Comparison of ENCODE assay signal across 24 mouse cellular contexts in the genomic region with DNA sequence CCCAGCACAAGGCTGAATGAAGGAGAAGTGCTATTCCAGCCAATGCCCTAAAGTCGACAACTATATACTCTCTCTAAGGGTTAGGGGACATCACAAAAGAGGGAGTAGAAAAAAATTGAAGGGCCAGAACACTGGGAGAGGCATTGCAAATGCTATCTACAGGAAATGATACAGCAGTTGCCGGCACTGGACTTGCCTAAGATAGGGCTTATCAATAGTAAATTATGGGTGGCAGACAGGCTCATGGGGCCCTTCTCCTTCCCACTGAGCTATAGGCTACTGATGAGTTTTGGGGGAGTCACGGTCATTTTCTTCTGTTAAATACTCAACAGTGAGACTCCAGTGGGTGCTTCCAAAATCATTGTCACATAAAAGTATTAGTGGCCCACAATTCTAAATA.
DNase-seq lines count a peak whose midpoint lies in the region; ATAC-seq and TF ChIP-seq lines count a peak whose summit lies in the region.
"Had no signal": no experiment of that assay in that cellular context is flagged by ENCODE, and none has a peak within 500 bp of the region (broad histone marks: within the 10 kb centered on the region; RNA-seq: fewer than 3 reads in every experiment).

No protein-coding gene starts in this region.

- no peak for TF ChIP-seq CTCF in G1E (IDR thresholded peaks at IDR 0.05; ENCODE audit: low read depth, low read length)
- no peak for TF ChIP-seq CTCF in liver, embryonic 14.5 days (IDR thresholded peaks at IDR 0.05; ENCODE audit: low read depth)

- H3K9me3 ChIP-seq in liver, embryonic 12.5 days (replicated peaks), result no peaks in the 10 kb centered on the region
- no peaks in the 10 kb centered on the region for H3K9me3 ChIP-seq in G1E (replicated peaks)
- H3K9me3 ChIP-seq in liver, embryonic 14.5 days (ENCODE audit: control insufficient read depth, low read length), result no peaks in the 10 kb centered on the region
- no peaks in the 10 kb centered on the region for H3K9me3 ChIP-seq in liver, embryonic 16.5 days (replicated peaks; ENCODE audit: control insufficient read depth, low read length)
- H3K9me3 ChIP-seq: embryonic facial prominence, embryonic 13.5 days; embryonic facial prominence, embryonic 15.5 days; forebrain, embryonic 10.5 days; forebrain, embryonic 13.5 days; forebrain, embryonic 15.5 days had no signal

- H3K4me1 ChIP-seq in liver, embryonic 12.5 days, result 0 out of 2 replicates have a peak, but pooled peaks cover 3% of the 10 kb centered on the region
- H3K4me1 ChIP-seq in G1E (ENCODE audit: insufficient read depth, low read depth, low read length), result no peaks in the 10 kb centered on the region
- no peaks in the 10 kb centered on the region for H3K4me1 ChIP-seq in liver, embryonic 14.5 days (replicated peaks; ENCODE audit: control insufficient read depth in 2 of 2, insufficient read depth in 2 of 2, low read length in 1 of 2)
- H3K4me1 ChIP-seq in liver, embryonic 16.5 days (ENCODE audit: control insufficient read depth, low read depth, low read length), result no peaks in the 10 kb centered on the region
- H3K4me1 ChIP-seq: embryonic facial prominence, embryonic 13.5 days; embryonic facial prominence, embryonic 15.5 days; forebrain, embryonic 10.5 days; forebrain, embryonic 13.5 days; forebrain, embryonic 15.5 days had no signal

- no peaks in the 10 kb centered on the region for H3K36me3 ChIP-seq in liver, embryonic 12.5 days
- no peaks in the 10 kb centered on the region for H3K36me3 ChIP-seq in G1E (replicated peaks)
- H3K36me3 ChIP-seq in liver, embryonic 14.5 days (replicated peaks; ENCODE audit: control insufficient read depth, insufficient read depth, low read depth), result no peaks in the 10 kb centered on the region
- H3K36me3 ChIP-seq in liver, embryonic 16.5 days (ENCODE audit: control insufficient read depth, insufficient read depth), result no peaks in the 10 kb centered on the region
- H3K36me3 ChIP-seq: embryonic facial prominence, embryonic 13.5 days; embryonic facial prominence, embryonic 15.5 days; forebrain, embryonic 10.5 days; forebrain, embryonic 15.5 days had no signal

- no peak for DNase-seq in liver
- DNase-seq in G1E (ENCODE audit: low spot score), result no peak
- no peak for DNase-seq in liver, embryonic 14.5 days (ENCODE audit: low read depth in 3 of 3, low spot score in 3 of 3)
- DNase-seq in adrenal gland, adult (ENCODE audit: inconsistent age in 2 of 2, low spot score in 1 of 2), result no peak
- no peak for DNase-seq in thymus, postnatal 4 days
- DNase-seq in layer of hippocampus, adult 11-12 months (ENCODE audit: low spot score), result no peak
- DNase-seq: adrenal gland, adult 8-10 months; adrenal gland, postnatal 14 days; adrenal gland, postnatal 36 days; cerebellum, adult 11-12 months; cerebellum, adult 2 months; cerebellum, adult 9-10 months; cerebellum, postnatal 14 days; cerebellum, postnatal 36 days; embryo, embryonic 11 days; forebrain, postnatal 0 days had no signal

- H3K9ac ChIP-seq in liver, embryonic 12.5 days, result no peak overlapping the region
- no peak overlapping the region for H3K9ac ChIP-seq in liver, embryonic 14.5 days (replicated peaks)
- no peak overlapping the region for H3K9ac ChIP-seq in liver, embryonic 16.5 days (ENCODE audit: low read depth, low read length)
- H3K9ac ChIP-seq: embryonic facial prominence, embryonic 13.5 days; embryonic facial prominence, embryonic 15.5 days; forebrain, embryonic 13.5 days; forebrain, embryonic 15.5 days; forebrain, postnatal 0 days had no signal

- 34% methylated on average over 3 of the region's 3 CpGs for WGBS in liver, embryonic 12.5 days (ENCODE audit: insufficient replicate concordance)
- 27% methylated on average over 3 of the region's 3 CpGs for WGBS in liver, embryonic 14.5 days (ENCODE audit: insufficient replicate concordance)
- 36% methylated on average over 3 of the region's 3 CpGs for WGBS in liver, embryonic 16.5 days (ENCODE audit: insufficient replicate concordance)

- H3K4me3 ChIP-seq in liver, embryonic 12.5 days, result no peak overlapping the region
- H3K4me3 ChIP-seq in G1E (ENCODE audit: low read depth, low read length), result no peak overlapping the region
- H3K4me3 ChIP-seq in liver, embryonic 14.5 days (ENCODE audit: insufficient read depth in 1 of 2, low read depth in 2 of 2, low read length in 2 of 2), result no peak overlapping the region
- H3K4me3 ChIP-seq in liver, embryonic 16.5 days (ENCODE audit: low read depth, low read length), result no peak overlapping the region
- H3K4me3 ChIP-seq: embryonic facial prominence, embryonic 13.5 days; embryonic facial prominence, embryonic 15.5 days; erythroblast, embryonic 14.5 days; forebrain, embryonic 10.5 days; forebrain, embryonic 13.5 days; forebrain, embryonic 15.5 days had no signal

- no peaks in the 10 kb centered on the region for H3K27me3 ChIP-seq in liver, embryonic 12.5 days (replicated peaks)
- H3K27me3 ChIP-seq in G1E (ENCODE audit: insufficient read depth, low read length), result no peaks in the 10 kb centered on the region
- H3K27me3 ChIP-seq in liver, embryonic 14.5 days (ENCODE audit: control insufficient read depth, insufficient read depth, low read length), result no peaks in the 10 kb centered on the region
- H3K27me3 ChIP-seq in liver, embryonic 16.5 days (ENCODE audit: control insufficient read depth, insufficient read depth, low read depth, low read length), result no peaks in the 10 kb centered on the region
- H3K27me3 ChIP-seq: embryonic facial prominence, embryonic 13.5 days; embryonic facial prominence, embryonic 15.5 days; forebrain, embryonic 13.5 days; forebrain, embryonic 15.5 days had no signal

- no peak overlapping the region for H3K27ac ChIP-seq in liver, embryonic 12.5 days
- no peak overlapping the region for H3K27ac ChIP-seq in liver, embryonic 14.5 days
- H3K27ac ChIP-seq in liver, embryonic 16.5 days (ENCODE audit: low read length), result no peak overlapping the region
- H3K27ac ChIP-seq: embryonic facial prominence, embryonic 13.5 days; embryonic facial prominence, embryonic 15.5 days; forebrain, embryonic 10.5 days; forebrain, embryonic 13.5 days; forebrain, embryonic 15.5 days had no signal

- H3K4me2 ChIP-seq in liver, embryonic 12.5 days, result no peak overlapping the region
- no peak overlapping the region for H3K4me2 ChIP-seq in liver, embryonic 14.5 days (ENCODE audit: low read depth)
- no peak overlapping the region for H3K4me2 ChIP-seq in liver, embryonic 16.5 days (ENCODE audit: low read depth, low read length)
- H3K4me2 ChIP-seq: embryonic facial prominence, embryonic 13.5 days; embryonic facial prominence, embryonic 15.5 days; forebrain, embryonic 13.5 days; forebrain, embryonic 15.5 days had no signal

- ATAC-seq in liver, embryonic 12.5 days, result peak; percentile 83
- peak; percentile 28; the same call in 1 of the 2 replicates for ATAC-seq in G1E (ENCODE audit: extremely low read depth, insufficient number of reproducible peaks, low FRiP score, poor library complexity, severe bottlenecking)
- ATAC-seq in liver, embryonic 14.5 days (ENCODE audit: insufficient read depth), result peak; percentile 62; the same call in 1 of the 2 replicates
- ATAC-seq in liver, embryonic 16.5 days (ENCODE audit: low read depth), result peak; percentile 67
- ATAC-seq: forebrain, embryonic 13.5 days; forebrain, embryonic 15.5 days; forebrain, postnatal 0 days had no signal

- TF ChIP-seq EP300 in liver, embryonic 14.5 days (IDR thresholded peaks at IDR 0.05; ENCODE audit: low read depth), result no peak; the same call in 1 of the 2 replicates

Comparison
In these comparisons a context has a peak if more than half of its experiments do, and no peak if none do; other contexts are left out.
1. ATAC-seq: peak in every context shown above with its lines; median percentile 83 in liver, embryonic 12.5 days; 67 in liver, embryonic 16.5 days; 62 in liver, embryonic 14.5 days; 28 in G1E.